ENCODE assay signal across 10 mouse cellular contexts in the genomic region with DNA sequence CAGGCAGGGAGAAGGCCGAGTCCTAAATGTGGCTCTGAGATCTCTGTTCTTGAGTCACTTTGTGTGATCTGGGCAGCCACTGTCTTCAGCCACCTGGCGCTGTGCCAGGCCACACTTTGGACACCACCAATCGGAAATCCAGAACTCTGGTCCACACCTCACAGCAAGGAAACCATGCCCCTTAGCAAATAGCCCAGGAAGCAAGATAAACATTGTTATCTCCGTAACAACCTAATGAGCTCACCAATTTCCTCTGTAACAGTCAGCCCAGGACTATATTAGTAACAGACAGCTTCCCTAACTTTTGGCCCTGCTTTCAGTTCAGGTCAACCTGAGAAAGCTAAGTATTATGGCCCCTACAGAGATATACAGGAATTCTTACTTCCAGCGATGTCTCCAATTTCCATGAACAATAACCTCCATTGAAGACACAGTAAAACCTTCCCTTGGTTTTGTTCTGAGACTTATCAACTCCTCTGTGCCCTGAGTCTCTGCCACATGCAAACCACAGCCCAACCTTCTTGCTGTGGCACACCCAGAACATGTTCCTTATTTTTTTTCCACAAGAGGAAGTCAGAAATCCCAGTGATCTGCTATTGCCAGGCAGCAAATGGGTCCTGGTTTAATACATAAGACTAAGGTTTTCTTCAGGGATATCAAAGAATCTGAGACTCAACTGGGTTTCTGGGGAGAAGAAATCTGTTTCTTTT. TPM values are rescaled to one million over a fixed set of nuclear protein-coding genes. Genes with fewer than 3 reads are reported as not detected.
A peak's percentile ranks its signal among the peaks of the same experiment; 100 is the strongest.
DNase-seq lines count a peak whose midpoint lies in the region; ATAC-seq and TF ChIP-seq lines count a peak whose summit lies in the region.
"Had no signal": no experiment of that assay in that cellular context is flagged by ENCODE, and none has a peak within 500 bp of the region (broad histone marks: within the 10 kb centered on the region; RNA-seq: fewer than 3 reads in every experiment).

No protein-coding gene starts in this region.

- no peaks in the 10 kb centered on the region for H3K4me1 ChIP-seq in hindbrain, postnatal 0 days (ENCODE audit: insufficient read depth, low read length)

- H3K4me2 ChIP-seq in hindbrain, postnatal 0 days (ENCODE audit: low read depth, low read length): no peak overlapping the region

- WGBS in hindbrain, postnatal 0 days: 67% methylated on average over 5 of the region's 5 CpGs

- H3K27ac ChIP-seq in hindbrain, postnatal 0 days: no peak overlapping the region

- no peak overlapping the region for H3K4me3 ChIP-seq in hindbrain, postnatal 0 days (ENCODE audit: low read length)

- no peaks in the 10 kb centered on the region for H3K36me3 ChIP-seq in hindbrain, postnatal 0 days (ENCODE audit: insufficient read depth, low read length)

- no peak for TF ChIP-seq CTCF in hindbrain, postnatal 0 days (IDR thresholded peaks at IDR 0.05; ENCODE audit: low read depth)

- H3K9me3 ChIP-seq in hindbrain, postnatal 0 days (ENCODE audit: low read length): no peaks in the 10 kb centered on the region

- H3K27me3 ChIP-seq in hindbrain, postnatal 0 days (ENCODE audit: insufficient read depth, low read length): no peaks in the 10 kb centered on the region

- intact Hi-C loops in heart, postnatal 36 days (cut with DNase I): no loop called here
- intact Hi-C loops in left cerebral cortex, postnatal 25 days (cut with DNase I): no loop called here

- no peak overlapping the region for H3K9ac ChIP-seq in hindbrain, postnatal 0 days (replicated peaks; ENCODE audit: low read length)

- ATAC-seq in hindbrain, postnatal 0 days: no peak

- peak; percentile 38 to 44 for DNase-seq in cerebellum, postnatal 10 days
- no peak for DNase-seq in cerebellum, adult 11-12 months
- peak; percentile 48 for DNase-seq in adrenal gland, postnatal 25 days
- peak; percentile 55 to 69 for DNase-seq in heart, postnatal 36 days
- DNase-seq in lung, postnatal 14 days: peak; percentile 72
- DNase-seq in hindbrain, postnatal 0 days (ENCODE audit: low spot score): no peak
- DNase-seq in ovary, postnatal 10 days (ENCODE audit: low spot score): no peak
- DNase-seq in left cerebral cortex, postnatal 25 days (ENCODE audit: low spot score in 2 of 2): no peak

RNA-seq across cellular contexts. Expression of a gene that starts 56.3 kb away (rescaled TPM):
- not detected in 2 replicates for total RNA-seq in adrenal gland, postnatal 25 days (2021)
- not detected for total RNA-seq in heart, postnatal 36 days (2021)
- not detected in 2 replicates for total RNA-seq in hindbrain, postnatal 0 days (2014; rRNA removed)
- polyA plus RNA-seq in hindbrain, postnatal 0 days (2015; fragmentation: Nextera tagmentation; extraction: Ambion mirVana): not detected in 2 replicates
- total RNA-seq in left cerebral cortex, postnatal 25 days (2021): not detected
- total RNA-seq: layer of hippocampus, postnatal 25 days had no signal
- polyA plus RNA-seq: spleen, adult 2 months had no signal

Comparison
In these comparisons a context has a peak if more than half of its experiments do, and no peak if none do; other contexts are left out.
1. DNase-seq: peak in cerebellum, postnatal 10 days (2 of 2), adrenal gland, postnatal 25 days (single experiment), heart, postnatal 36 days (2 of 2) and lung, postnatal 14 days (single experiment); none in cerebellum, adult 11-12 months (single experiment), hindbrain, postnatal 0 days (single experiment), ovary, postnatal 10 days (single experiment) and left cerebral cortex, postnatal 25 days (0 of 2).